Mouse (Mus musculus) liver, embryonic 14.5 days (tissue): ENCODE data around the gene Gipc2.

Source experiments
- CTCF ChIP-seq: IDR thresholded peaks from 2 replicates; pipeline ENCODE4 v1.5.1; 2016; ENCODE audit warnings: antibody characterized with exemption, low read depth, control low read depth
- EP300 ChIP-seq: IDR thresholded peaks from 2 replicates; pipeline ENCODE4 v1.6.1; 2016; ENCODE audit warnings: antibody characterized with exemption, low read depth

GRCm38 (mm10) chr3:152064166-152064565, 101.9 kb downstream of the Gipc2 start:
- TF ChIP-seq CTCF (no peak), EP300 (no peak)
